Mouse (Mus musculus) embryo, embryonic 11 days (tissue): ENCODE measurements at regions not wholly inside any gene's neighbourhood (a gene's known extent, or its start where the extent isn't known, plus 50 kb on each side); places are given as distances from the start of the nearest gene placed in this dataset.

Experiments used
- DNase-seq: peaks from one replicate; pipeline ENCODE4 v3.0.0-alpha.2; 2015

DNA sequence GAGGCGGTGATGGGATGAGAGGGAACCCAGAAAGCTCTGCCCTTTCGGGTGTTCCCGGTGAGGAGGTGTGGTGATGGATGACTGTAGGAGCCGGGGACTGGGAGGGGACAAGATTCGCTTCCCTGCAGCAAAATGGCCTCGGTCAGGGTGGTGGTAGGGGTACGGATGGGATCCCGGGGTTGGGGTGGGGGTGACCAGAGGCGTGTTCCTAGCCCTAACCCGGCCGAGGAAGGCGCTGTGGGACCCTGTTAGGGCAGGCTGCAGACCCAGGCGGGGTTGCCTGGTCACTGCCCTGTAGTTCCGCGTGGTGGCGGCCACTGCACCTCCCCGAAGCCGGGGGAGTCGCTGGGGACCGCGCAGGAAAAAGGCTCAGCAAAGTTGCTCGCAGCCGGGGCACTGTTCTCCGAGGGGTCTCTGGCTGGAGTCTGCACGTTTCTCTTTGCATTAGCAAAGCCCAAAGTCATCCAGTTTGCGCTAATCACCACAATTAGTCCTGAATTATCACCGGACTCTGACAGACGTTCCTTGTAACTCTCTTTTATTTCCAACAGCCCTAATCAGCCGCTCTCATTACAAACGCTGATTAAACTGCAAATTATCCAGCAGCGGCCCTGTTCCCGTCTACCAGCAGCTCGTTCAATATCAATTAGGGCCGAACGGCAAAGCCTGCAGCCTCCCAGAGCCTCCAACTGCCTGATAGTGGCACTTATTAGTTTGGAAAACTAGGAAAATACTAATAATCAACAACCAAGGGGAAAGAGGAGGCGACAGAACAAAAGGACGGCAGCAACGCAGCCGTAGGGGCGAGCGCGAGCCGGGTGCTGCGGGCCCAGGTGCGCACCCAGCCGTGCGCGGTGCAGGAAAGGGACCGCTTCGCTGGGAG lies 78.8 kb upstream of the Tbca start:
- DNase-seq: peak; percentile 80

DNA sequence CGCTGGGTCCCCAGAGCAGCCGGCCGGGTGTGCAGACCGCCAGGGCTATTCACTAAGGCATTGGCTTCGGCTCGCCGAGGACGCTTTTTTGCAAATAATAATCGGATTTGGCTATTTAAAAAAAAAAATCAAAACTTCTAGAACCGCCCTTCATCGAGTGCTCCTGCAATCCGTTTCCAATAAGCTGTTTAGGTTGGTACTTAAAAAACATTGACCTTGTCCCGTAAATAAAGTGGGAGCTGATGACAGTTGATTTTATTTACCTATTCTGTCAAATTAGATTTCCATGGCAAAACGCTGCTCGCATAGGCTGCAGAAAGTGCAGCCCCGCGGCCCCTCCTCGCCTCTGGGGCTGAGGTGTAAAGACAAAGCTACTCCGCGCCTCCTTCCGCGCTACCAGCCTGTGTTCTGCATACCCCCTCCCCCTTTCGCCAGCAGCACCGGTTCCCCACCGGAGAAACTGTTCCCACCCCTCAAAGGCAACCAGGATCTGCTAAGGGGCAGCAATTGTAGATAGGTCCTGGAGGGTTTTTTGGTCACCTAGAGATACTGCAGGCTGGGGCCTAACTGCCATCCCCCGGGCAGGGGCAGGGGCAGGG lies 78.0 kb upstream of the Tbca start:
- peak; percentile 52 for DNase-seq

DNA sequence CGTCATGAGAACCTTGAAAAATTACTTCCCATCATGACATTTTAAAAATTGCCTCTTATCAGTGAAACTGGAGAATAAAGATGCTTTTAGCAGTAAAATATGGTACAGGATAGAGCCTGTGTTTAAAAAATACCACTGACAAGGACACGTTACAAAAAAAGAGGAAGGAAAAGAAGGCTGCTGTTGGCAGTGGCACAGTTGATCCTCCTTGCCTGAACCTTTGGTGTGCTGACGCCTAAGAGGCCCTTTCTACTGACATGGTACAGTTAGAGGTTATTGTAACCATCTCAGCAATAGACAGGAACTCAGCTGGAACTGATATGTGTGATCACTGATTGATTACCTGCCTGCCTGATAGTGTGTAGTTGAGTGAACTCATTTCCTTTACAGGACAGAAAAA lies 75.3 kb upstream of the Tbca start:
- DNase-seq: no peak

DNA sequence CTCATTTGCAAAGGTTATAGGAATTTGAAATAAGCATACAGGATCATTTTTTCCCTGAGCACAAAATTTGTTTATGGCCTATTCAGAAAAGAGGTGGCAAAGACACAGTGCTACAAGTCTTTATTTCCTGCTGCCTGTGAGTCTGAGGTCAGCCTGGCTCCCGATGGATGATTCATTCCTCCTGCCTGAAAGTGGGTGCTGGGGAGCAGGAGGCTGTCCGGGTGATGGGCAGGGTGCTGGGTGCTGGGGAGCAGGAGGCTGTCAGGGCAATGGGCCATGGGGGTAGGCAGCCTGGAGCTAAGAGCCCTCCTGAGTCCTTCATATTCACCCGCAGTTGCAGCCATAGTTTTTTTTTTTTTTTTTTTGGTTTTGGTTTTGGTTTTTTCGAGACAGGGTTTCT lies 67.1 kb upstream of the Tbca start:
- no peak for DNase-seq
